Mouse (Mus musculus) forelimb bud, embryonic 11.5 days (tissue): ENCODE results near the gene Apoa4.

ENCODE experiments used
- DNase-seq: peaks from one replicate; pipeline ENCODE4 v3.0.0-alpha.2; 2012; ENCODE audit warnings: low read depth, low spot score

Apoa4 gene

DNA sequence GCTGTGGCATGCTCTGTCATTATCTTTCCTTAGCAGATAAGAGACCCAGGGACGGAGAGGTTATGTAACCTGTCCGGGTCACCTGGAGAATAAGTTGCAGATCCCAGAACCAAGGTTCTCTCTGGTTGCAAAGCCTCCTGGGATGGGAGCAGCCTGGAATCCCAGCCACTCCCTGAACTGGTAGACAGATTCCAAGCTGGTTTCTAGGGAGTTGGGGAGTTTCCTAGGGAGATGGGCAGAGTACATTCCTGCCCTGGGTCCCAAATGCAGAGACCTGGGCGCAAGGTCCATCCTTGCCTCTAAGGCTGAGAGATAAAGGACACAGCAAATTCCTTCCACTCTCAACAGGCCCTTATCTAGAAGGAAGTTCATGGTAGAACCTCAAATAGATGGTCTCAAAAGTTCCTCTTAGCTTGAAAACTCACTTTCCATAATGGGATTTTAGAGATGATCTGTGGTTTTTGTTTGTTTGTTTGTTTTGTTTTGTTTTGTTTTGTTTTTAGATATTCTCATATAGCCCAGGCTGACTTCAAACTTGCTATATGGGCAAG is 13.4 kb upstream of the Apoa4 start:
- no peak for DNase-seq

DNA sequence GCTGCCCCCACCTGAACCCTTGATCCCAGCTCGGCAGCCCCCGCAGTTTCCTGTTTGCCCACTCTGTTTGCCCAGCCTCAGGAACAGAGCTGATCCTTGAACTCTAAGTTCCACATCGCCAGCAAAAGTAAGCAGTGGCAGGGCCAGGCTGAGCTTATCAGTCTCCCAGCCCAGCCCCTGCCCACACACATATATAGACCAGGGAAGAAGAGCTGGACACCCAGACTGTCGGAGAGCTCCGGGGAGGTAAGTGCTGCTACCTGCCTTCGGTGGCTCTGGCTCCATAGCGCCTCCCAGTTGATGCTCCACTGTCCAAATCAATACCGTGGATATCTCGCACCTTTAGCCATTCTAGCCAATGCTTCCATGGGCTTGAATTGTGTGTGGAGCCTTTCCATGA is 12.0 kb upstream of the Apoa4 start, which contains the start of gene Apoa1:
Gene Apoa1 (plus strand): TSS at position 90 of the 400 bp plus-strand sequence.
- DNase-seq, result no peak

DNA sequence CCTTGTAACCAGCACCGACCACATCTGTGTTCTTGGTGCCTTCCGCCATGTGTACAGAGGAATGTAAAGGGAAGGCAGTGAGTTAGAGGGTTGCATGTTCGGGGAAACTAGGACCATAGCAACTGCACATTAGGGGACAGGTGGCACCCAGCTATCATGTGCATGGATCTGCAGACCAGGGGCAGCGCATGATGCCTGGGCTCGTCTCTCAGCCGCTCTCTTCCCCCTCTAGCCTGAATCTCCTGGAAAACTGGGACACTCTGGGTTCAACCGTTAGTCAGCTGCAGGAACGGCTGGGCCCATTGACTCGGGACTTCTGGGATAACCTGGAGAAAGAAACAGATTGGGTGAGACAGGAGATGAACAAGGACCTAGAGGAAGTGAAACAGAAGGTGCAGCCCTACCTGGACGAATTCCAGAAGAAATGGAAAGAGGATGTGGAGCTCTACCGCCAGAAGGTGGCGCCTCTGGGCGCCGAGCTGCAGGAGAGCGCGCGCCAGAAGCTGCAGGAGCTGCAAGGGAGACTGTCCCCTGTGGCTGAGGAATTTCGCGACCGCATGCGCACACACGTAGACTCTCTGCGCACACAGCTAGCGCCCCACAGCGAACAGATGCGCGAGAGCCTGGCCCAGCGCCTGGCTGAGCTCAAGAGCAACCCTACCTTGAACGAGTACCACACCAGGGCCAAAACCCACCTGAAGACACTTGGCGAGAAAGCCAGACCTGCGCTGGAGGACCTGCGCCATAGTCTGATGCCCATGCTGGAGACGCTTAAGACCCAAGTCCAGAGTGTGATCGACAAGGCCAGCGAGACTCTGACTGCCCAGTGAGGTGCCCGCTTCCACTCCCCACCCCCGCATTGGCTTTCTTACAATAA is 10.7 kb upstream of the Apoa4 start:
- peak; percentile 93 for DNase-seq

DNA sequence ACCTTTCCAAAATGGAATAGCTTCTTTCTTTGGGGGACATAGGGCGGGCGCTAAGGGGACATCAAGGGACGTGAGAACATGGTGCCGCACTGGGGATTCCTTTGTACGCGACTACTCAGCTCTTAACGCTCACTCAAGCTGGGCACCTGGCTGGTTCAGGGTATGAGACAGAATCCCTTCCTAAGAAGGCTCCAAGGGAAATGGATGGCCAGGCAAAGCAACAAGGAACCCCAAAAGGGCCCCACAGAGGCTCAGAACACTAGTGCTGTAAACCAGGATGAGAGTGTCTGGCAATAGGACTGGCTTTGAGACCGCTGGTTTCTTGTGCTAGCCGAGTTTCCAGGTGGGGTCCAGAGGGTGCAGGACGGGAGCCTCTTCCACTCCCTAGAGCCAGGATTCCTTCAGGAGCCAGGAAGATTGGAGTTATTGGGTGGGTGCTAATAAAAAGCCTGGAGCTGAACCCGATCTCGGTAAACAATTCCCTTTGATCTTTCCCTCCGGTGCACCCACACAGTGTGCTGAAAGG is 10.0 kb upstream of the Apoa4 start:
- peak; percentile 26 for DNase-seq

DNA sequence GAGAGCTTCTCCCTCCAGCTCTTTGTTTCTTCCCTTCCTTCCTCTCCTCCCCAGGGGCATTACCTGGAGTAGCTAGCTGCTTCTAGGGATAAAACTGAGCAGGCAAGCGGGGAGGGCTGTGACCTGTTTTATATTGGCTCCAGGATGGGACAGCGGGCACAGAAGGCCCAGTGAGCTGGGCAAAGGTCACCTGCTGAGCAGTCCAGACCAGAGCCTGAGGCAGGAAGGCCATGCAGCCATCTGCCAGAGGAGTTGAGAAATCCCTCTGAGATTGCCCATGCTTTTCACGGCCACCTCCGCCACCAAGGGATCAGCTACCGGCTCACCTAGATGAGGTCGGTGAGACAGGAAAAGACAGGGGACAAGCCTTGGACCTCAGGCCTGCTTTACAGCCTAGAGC is 5.3 kb upstream of the Apoa4 start:
- no peak for DNase-seq

DNA sequence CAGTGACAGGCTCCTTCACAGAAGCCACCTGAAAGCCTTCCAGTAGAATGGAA is 5.1 kb upstream of the Apoa4 start, which contains the start of gene Apoc3:
Gene Apoc3 (minus strand): TSS at position 41 of the 53 bp plus-strand sequence.
- DNase-seq, result no peak

DNA sequence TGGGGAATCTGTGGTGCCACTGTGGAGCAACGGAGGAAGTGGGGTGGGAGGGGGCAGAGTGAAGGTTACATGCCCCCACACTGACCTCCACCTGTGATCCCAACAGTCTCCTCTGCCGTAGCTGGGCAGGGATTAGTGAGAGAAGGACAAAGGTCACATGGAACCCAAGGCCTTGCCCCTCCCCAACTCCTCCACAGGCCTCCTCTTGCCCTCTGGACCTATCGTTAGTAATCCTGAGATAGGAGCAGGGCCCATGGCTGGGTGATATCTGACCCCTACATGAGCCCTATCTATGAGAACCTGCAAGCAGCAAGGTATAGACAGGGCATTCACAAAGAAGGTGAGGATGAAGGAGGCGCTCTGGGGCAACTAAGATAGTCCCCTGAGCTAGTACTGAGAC is 4.8 kb upstream of the Apoa4 start:
- DNase-seq, result no peak

DNA sequence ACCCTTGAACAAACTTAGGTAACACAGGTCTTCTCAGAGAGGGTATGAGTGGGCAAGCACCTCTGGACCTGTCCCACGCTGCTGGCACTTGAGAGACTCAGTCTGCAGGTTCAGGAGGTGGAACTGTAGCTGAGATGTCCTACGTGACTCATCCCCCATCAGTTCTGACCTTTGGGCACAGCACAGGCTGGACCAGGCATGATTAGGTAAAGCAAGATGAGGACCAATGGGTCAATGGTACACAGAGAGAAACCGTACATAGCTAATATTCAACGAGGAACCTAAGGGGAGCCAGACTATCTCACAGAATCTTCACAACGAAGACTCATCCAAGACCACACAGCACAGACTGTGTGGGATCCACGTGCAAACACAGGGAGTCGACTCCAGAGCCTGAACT is 1.6 kb upstream of the Apoa4 start:
- no peak for DNase-seq

DNA sequence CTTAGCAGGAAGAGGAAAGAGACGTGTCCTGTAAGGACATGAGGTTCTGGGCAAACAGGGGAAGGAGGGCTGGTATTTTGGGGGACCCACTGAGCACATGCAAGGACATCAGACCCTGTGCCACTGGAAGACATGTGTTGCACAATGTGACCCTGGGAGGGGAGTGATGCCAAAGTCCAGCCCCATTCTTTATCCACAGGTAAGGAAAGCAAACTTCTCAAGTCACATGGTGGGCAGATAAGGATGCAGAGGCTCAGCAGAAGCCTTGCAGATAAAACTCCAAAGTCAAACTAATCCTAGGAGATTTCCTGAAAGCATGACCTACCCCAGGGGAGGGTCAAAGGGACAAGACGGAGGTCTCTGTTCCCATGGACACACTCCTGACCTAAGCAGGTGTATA is 1.3 kb downstream of the Apoa4 start:
- no peak for DNase-seq

DNA sequence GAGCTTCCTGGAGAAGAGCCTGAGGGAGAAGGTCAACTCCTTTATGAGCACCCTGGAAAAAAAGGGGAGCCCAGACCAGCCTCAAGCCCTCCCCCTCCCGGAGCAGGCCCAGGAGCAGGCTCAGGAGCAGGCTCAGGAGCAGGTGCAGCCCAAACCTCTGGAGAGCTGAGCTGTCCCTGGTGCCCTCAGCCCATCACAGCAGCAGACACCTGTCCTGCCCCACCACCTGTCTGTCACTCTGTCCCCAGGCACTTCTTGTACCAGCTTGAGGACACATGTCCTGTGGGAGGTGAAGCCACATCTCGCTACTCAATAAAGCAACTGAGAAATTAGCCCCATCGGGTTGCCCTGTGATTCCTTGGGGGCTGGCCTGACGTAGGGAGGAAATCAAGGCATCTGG is 2.6 kb downstream of the Apoa4 start:
- no peak for DNase-seq

DNA sequence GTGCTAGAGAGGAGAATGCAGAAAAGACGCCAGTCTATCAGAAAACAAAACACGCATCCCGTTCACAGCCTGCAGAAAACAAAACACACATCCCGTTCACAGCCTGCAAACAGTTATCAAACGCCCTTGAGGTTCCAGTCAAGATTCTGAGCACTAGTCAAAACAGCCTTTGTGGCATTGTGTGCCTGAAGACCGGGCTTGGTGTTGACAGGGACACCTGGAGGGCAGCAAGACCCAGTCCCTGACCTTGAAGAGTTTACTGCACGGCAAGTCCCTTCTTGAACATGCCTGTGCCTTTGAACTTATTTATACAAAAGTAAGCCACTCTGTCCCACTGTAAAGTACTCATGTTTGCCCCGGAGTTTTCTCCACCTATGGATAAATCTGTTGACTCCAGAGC is 3.1 kb downstream of the Apoa4 start:
- no peak for DNase-seq

DNA sequence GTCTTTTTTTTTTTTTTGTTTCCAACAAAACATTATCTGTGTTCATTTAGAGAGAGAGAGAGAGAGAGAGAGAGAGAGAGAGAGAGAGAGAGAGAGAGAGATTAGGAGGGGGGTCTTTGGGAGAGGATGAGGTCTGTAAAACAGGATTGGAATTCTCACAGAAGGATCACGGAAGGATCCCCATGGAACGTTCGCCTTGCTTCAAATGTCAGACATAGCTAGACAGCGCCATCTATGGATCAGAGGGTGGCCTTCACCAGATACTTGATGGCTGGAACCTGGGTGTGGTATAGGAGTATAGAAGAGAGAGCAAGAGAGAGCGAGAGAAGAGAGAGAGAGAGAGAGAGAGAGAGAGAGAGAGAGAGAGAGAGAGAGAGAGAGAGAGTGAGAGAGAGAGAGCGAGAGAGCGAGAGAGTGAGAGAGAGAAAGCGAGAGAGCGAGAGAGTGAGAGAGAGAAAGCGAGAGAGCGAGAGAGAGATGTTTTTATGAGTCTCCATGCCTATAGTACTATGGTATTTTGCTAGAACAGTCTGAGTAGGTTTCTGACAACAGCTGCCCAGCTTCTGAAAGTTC is 6.3 kb downstream of the Apoa4 start:
- DNase-seq, result peak; percentile 80

DNA sequence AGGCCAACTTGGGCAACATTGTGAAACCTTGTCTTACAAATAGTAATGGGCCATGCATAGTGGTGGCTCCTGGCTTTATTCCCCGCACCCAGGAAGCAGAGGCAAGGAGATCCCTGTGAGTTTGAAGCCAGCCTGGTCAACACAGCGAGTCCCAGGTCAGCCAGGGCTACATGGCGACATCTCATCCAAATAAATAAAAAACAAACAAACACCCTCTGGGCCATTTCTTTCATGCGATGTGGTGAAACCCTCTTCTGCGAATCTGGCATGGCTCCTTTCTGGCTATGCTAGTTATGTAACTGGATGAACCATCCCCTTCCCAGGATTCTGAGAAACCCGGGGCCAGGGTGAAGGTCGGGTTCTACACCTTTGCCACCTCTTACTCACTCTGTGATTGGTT is 15.7 kb downstream of the Apoa4 start:
- DNase-seq, result no peak

DNA sequence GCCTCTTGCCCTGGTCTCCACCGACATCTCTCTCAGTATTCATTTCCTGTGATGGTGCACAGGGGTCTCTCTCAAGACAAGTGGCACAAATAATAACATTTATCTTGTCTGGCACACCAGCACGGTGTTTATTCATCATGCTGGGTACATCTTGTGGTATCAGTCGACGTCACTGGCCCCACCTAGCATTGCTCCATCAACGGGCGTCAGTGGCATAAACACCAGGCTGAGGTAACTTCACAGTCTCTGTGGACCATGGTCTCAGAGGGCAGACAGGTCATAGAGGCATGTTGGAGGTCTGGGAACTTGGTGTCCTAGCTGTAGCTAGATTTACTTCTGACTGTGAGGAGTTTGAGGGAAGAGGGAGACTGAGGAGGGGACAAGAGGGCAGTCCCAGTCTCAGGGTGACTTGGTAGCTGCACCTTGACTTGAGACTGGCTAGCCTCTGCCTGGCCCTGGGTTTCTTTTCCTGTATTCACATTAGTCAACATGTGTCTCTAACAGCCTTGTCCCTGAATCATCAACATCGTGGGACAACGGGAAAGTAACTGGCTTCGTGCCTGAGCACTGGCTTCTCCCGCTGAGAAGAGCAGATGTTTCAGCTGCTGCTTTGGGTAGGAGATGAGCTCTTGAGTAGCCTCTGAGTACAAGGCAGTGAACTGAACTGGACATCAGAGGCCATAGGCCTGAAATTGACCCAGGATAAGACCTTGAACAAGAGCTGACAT is 16.3 kb downstream of the Apoa4 start:
- no peak for DNase-seq

DNA sequence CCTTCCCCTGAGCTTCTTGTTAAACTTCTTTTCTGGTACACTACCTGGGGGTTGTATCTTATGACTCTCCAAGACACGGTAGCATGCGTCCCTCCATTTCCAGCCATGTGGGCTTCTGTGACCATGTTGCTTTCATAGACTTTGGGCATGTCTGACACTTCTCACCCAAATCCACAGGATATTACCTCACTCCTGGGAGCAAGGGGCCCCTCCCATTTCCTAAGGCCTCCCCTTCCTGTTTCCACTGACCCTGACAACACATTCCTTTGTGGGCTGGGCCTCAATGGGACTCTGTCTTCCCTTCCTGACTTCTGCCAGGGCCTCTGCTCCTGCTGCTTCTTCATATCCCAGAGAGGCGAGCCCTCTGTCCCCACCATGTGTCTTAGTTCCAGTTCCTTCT is 17.1 kb downstream of the Apoa4 start:
- no peak for DNase-seq

DNA sequence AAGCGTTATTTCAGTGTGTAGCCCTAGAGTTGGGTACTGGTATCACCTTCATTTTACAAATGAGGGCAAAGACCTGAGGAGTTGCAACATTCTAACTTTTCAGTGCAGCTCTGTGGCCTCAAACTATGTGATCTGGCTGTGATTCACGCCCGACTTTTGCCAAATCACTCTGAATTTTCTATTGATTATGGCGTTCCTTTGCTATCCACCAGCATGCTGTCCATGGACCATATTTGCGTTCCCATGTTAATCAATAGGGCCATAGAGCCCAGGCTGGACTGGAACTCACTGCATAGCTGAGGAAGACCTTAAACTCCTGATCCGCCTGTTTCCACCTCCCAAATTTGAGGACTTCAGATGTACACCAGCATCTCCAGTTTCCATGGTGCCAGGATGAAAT is 18.6 kb downstream of the Apoa4 start:
- DNase-seq, result no peak

DNA sequence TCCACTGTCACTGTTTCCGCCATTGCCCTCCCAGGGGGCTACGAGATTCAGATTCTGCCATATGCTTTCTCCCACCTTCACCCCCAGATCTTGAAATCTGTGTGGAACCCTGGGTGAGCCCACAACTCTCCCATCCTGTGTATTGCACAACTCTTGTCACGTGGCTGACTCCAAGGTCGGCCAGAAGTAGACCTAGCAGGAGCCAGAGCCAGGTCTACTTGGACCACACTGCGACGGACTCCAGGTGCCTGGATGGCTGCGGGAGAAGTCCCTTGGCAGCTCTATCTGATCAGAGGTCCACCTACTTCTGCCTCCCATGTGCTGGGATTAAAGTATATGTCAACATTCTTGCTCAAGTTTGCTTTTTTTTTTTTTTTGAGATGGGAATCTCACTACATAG is 20.6 kb downstream of the Apoa4 start:
- DNase-seq, result no peak

DNA sequence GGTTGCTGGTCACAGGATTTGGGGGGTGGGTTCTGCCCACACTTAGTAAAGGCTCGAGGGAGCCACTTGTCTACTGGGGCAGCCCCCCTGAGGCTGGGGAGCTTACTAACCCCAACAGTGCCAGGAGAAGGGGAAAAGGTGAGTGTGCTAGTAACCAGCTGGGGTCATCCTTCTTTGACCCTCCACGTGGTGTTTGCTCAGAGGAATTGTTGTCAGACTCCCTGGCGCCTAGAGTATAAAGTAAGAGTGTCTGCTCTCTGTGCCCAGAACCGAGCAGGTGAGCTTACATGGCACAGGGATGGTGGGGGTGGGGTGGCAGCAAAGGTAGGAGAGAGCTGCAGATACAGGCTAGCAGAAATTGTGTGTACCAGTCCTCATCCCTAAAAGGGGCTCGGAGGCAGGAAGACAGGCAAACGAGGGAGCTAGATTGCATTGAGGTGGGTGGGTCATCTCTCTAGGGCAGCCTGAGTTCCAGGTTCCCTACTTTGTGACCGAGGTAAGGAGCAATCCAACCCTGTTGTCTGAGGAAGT is 27.9 kb downstream of the Apoa4 start, which contains the start of gene Apoa5:
Gene Apoa5 (plus strand): TSS at position 291 of the 531 bp plus-strand sequence.
- no peak for DNase-seq

DNA sequence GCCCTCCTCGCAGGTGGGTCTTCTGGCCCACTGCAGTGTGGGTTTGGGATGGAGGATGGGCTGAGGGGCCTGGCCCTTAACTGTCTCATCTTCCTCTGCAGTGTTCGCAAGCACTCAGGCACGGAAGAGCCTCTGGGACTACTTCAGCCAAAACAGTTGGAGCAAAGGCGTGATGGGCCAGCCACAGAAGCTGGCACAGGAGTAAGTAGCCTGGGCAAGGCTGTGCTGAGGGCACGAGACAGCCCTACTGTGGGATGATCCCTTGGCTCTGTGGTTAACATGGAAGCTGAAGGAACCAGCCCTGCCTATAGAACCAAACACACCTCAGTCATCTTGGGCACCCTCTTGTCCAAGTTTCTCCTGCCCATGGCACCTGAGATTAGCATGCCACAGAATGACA is 28.6 kb downstream of the Apoa4 start:
- DNase-seq, result no peak

DNA sequence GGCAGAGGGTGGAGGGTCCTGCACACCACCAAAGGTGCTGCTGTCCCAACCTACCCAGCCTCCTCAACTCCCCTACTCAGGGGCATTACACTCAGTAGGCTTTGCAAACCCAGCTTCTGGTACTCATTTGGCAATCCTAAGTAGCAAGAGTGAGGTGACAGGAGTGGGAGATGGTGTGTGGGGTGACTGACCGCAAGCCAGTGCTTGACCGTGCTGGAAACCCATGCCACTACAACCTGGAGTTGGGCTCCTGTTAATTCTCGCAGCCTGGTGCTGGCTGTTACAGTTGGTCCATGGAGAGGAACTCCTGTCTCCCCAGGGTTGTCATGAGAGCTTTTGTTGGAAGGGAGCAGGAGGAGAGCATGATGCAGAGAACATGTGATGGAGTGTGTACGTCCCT is 30.3 kb downstream of the Apoa4 start:
- no peak for DNase-seq

DNA sequence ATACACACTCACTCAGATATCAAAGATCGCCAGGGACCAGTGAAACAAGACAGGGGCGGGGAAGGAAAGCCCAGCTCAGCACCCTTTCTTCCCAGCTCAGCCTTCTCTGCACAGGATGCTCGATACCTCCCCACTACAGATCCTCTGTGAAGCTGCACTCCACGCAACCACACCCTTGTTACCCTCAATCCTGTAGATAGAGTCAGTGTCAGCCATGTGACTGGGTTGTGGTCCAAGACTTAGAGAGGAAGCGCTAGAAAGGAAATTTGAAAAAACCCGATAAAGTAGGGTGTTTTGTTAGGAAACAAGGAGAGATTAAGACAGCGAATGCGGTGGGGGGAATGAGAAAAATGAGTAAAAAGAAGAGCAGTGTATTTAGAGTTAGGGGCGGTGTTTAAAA is 31.6 kb downstream of the Apoa4 start:
- DNase-seq, result no peak

DNA sequence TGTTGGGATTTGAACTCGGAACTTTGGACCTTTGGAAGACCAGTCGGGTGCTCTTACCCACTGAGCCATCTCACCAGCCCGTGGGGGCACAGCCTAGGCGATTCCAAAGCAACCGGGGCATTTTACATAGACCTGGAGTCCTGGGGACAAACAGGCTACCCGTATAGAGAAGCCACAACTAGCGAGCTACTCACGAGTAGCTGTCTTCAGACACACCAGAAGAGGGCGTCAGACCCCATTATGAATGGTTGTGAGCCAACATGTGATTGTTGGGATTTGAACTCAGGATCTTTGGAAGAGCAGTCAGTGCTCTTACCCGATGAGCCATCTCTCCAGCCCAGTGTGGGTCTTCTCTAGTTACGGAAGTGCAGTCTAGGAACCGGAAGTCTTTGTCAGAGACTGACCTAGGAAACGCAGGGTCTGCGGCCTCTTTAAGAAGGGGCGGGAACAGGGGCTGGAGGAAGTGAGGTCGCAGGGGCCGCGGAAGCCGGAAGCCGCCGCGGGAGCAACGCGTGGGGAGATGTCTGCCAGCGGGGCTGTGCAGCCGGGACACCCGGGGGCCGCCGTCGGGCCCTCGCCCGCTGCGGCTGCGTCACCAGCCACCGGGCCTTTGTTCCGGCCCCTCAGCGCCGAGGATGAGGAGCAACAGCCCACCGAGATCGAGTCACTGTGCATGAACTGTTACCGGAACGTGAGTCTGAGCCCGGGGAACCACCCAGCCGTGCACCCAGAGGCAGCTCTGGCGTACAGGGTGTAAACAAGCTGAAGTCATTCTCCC is 32.4 kb downstream of the Apoa4 start, which contains the start of gene Zpr1:
Gene Zpr1 (plus strand): TSS at position 388 of the 778 bp plus-strand sequence.
- DNase-seq, result peak; percentile 92
